Mouse (Mus musculus): Measurements from ENCODE around the gene Reln.

DNA sequence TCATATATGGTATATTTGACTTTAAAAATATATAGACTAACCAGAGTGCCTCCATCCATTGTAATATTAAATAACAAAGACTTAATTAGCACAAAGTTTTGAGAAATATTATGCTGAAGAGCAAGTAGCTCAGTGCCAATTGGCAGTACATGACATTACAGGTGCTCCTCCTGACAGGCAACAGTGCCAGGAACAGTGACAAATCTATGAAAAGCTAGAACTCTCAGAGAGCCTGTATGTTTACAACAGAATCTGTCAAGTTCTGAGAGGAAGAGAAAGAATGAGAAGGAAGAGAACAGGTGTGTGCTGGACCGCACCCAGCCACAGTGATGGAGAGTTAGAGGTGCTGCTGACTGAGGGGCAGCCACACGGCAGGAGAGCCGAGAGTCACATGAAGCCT, 363.3 kb downstream of the Reln start:
- TF ChIP-seq GATA1 (IDR thresholded peaks at IDR 0.05; ENCODE audit: low read length) (no peak), TAL1 (IDR thresholded peaks at IDR 0.05; ENCODE audit: low read length) (no peak)

All from erythroblast, embryonic 14.5 days (primary cell).